Mouse (Mus musculus) ES-CJ7 (cell line): ENCODE measurements around the gene Adcy7.

Experiments
- DNase-seq: peaks from one replicate; pipeline ENCODE4 v3.0.0; 2011; ENCODE audit warnings: low read depth, low spot score

Adcy7 gene

DNA sequence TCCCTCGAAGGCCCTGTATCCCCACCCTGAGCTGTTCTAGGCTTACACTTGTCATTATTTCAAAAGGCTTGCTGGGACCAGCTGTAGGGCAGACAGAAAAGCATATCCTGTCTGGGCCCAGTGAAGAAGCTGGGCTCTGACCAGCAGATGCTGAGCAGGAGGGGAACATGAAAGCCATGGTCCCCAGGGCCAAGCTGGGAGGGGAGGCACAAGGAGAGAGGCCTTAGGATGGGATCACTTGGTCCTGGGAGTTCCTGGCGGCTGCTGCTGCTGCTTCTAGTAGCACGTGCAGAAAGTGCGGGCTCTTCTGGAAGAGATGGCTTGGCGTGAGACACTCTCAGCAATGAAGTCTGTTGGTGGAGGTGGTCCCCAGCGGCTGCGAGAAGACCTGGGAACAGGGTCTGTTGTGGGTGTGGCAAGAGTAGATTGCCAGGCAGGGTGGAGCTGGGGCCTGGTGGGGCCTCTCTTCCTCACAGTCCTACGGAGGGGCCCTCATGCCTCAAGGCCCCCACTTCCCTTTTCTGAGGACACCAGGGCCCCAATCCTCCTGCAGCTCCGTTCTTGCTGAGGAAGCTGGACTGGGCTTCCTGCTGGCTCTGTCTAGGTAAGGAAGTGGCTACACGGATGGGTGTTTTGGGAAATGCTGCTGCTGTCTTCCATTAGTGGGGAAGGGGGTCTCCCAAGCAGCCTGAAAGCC lies 27.9 kb downstream of the Adcy7 start:
- DNase-seq = no peak

DNA sequence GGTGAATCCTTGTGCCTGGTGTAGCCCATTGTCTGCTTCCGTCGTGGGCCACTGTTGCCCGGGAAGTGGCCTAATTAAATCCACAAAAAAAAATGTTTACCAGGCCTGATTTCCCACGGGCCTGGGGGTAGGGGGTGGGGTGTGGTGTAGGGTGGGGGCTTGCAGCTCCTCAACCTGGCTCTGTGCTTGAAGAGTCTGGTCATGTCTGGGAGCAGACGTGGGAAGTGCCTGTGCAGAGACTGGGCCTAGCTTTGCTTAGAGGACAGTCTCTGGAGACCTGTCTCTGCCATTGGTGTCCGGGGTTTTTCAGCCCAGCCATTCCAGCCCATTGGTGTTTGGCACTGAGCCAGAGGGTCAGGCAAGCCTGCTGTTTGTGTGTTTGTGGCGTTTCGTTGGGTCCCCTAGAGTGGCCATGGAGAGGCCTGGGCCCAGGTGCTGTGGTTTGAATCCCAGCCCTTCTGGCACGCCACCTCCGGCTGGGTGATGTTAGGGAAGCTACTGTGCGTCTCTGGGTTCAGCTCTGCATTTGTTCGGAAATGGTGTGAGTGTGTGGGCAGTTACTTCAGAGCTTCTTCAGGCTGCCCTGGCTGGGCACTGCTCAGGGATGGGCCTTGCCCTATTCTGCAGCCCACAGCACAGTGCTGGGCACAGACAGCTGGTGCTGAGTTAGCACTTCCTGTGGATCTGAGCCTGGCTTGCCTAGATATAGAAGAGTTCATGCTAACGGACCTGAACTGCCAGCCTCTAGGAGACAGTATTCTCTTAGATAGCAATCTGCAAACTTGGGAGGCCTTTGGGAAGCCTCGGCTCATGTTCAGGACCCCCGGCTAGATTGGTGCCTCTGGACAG lies 29.6 kb downstream of the Adcy7 start:
- DNase-seq = no peak

DNA sequence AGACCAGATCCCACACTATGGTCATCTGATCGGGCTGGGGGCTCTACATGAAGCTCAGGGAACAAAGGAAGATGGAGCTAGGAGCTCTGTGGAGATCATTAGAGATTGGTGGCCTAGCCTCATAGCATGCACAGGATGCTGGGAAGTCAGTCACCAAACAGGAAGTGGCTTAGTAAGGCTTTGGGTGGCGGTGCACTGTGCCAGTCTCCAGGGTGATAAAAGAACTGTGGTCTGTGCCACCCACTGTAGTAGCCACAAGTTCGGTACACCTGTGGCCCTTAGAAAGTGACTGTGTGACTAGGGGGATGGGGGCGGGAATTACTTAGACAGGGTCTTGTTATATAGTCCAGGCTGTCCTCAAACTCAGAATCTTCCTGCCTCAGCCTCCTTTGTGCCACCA lies 33.6 kb downstream of the Adcy7 start:
- no peak for DNase-seq

DNA sequence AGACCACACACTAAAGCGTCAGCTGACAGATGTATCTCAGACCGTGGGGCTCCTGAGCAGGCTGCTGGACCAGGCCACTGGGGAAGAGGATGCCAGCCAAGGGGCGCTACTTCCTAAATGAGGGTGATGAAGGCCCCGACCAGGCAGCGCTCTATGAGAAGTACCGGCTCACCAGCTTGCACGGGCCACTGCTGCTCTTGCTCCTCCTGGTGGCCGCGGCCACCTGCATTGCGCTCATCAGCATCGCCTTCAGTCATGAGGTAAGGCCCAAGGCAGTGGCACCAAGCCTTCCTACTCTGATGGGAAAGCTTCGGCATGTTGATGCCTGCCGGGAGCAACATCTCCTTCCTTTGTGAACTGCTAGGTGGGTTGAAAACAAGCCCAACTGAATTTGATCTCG lies 34.3 kb downstream of the Adcy7 start:
- peak; percentile 63 for DNase-seq

DNA sequence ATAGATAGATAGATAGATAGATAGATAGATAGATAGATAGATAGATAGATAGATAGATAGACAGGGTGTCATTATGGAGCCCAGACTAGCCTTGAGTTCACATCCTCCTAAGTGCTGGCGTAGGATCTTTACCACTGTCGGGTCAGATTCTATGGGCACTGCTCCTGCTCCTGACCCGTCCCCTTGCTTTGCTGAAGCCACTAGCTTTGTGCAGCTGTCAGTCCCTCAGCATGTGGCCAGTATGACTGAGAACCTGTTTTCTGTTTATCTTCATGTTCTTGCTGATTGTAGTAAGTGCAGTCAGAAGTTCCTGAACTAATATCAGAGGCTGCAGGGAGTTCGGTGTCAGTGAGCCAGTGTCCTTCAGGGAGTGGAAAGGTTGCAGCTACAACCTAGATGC lies 35.5 kb downstream of the Adcy7 start:
- DNase-seq = no peak

DNA sequence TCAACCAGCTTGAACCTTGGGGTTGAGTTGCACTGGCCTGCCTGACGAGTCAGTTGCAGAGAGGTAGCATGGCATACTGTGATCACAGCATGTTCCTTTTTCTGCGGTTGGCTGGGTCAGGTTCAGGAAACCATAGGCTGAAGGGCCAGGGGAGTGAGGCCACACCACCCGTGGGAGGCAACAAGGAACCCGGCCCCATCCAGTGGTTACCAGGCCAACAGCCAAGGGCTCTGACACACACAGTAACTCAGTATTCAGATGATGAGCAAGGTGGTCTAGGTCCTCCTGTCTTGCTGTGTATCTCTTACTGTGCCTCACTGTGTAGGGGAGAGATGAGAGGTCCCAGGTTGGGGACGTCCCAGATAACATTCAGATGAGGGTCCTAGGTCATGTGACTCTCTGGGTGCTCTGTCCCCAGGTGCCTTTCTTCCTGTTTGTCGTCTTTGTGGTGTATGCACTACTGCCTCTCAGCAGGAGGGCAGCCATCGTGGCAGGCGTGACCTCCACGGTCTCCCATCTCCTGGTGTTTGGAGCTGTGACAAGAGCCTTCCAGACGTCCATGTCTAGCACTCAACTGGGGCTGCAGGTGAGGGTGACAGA lies 37.2 kb downstream of the Adcy7 start:
- no peak for DNase-seq

DNA sequence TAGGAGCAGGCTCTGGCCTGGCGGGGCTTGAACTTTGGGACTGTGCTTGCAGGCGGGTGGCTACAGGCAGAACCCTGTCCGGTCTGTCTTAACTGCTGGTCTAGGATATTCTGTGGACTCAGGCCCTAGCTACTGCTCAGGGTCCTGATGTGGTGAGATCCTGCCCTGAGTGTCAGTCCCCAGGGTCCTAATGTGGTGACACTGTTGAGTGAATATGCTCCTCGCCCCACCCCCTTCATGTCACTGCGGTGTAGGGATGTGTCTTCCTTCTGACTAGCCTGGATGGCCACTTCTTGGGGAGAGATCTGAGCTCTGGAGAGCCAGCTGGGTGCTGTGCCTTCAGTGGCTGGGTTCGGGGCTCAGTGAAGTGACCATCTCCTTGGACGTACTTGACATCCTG lies 37.7 kb downstream of the Adcy7 start:
- no peak for DNase-seq

DNA sequence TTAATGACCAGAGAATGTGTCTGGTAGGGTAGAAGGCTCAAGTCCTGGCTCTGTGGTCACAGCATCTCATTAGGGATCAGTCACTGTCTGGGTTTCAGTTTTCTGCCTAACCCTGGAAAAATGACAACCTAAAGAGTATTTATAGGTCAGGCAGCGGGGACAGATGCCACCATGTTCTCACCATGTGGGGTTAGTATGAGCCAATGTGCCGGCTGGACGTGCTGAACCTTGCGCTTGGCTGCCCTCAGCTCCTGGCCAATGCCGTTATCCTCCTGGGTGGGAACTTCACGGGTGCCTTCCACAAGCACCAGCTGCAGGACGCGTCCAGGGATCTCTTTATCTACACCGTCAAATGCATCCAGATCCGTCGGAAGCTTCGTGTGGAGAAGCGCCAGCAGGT lies 38.1 kb downstream of the Adcy7 start:
- no peak for DNase-seq

DNA sequence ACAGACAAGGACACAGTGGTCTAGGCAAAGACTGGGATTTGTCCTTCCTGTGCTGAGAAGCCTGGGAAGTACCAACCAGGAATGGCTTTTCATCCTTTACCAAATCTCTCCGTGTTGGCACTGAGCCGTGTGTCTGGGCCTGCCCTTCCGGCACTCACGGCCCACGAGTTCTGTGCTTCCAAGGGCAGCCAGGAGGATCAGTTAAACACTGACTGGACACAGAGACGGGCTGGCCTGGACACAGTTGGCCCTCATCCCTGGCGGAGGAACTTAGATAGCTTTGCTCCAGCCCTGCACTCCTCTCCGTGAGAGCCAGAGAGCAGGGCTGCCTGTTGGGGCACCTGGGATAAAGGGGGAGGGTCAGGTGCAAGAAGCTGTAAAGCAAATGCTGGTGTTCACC lies 40.8 kb downstream of the Adcy7 start:
- no peak for DNase-seq

DNA sequence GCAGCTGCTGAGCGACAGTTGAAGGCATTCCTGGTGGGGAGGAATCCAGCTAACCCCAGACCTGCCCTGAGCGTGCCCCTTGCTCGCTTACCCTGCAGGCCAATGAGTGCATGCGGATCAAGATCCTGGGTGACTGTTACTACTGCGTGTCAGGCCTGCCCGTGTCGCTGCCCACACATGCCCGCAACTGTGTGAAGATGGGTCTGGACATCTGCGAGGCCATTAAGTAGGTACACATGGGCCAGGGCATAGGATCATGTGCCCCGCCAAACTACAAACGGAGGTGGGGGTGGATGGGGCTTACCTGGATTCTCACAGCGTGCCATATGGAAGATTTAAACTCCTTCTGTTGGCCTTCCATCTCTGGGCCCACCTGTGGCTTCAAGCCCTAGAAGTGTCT lies 41.8 kb downstream of the Adcy7 start:
- DNase-seq = no peak

DNA sequence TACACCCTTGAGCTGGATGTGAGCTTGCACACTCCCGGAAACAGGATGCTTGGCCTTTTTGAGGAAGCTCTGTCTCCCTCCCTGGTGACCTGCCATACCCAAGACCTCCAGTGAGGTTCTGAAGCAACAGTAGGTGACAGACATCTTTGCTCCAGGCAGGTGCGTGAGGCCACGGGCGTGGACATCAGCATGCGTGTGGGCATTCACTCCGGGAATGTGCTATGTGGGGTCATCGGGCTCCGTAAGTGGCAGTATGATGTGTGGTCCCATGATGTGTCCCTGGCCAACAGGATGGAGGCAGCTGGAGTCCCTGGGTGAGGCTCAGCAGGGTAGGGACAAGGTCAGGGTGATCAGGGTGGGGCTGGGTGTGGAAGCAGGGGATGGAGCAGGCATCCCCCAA lies 43.1 kb downstream of the Adcy7 start:
- no peak for DNase-seq

DNA sequence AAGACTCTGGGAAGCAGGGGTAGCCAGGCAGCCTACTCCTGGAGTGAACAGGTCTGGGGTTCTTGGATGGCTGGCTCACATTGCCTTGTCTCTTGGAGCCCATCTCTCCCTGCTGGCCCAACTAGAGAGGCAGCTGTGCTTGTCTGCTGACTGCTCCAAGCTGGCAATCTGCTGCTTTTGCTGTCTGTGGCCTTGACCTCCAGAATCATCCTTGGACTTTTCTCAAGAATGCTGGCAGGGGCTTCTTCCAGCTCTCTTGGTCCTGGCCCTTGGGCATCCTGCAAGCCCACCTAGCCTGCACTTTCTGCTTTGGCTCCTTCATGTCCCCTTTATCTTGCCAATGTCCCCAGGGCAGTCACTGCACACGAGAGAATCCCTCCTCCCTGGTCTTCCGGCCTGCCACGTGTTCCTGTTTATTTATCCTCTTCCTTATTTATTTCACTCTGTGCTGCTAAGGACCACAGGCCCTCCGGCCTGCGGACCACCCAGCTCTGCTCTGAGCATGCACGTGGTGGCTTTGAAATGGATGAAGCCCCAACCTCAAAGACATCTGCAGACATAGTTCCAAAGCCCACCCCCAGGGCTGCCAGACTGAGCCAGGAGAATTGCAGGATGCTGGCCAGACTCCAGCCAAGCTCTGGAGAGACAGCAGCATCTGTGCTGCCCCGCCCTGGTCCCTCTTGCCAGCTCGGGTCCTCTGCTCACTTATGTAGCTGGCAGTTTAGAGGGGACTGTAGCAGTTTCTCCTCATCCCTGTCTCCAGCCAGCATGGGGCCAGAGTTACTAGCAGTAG lies 44.1 kb downstream of the Adcy7 start:
- DNase-seq = no peak

DNA sequence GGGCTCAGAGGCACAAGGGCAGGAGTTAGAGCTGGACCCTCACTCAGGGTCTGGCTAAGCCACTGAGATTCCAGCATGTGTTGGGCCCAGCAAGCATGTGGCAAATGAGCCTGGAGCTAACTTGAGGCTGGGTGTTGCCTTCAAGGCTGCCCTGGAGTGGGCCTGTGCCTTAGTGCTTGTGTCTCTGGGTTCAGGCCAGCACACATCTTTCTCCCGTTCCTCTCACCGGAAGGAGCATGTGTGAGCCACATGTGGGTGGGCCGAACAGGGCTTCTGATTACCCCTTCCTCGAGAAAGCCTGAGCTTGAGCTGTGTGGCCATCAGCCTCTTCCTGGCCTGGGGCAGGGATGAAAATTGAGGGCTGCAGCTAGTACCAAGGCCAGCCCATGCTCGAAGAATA lies 45.1 kb downstream of the Adcy7 start:
- DNase-seq = no peak

DNA sequence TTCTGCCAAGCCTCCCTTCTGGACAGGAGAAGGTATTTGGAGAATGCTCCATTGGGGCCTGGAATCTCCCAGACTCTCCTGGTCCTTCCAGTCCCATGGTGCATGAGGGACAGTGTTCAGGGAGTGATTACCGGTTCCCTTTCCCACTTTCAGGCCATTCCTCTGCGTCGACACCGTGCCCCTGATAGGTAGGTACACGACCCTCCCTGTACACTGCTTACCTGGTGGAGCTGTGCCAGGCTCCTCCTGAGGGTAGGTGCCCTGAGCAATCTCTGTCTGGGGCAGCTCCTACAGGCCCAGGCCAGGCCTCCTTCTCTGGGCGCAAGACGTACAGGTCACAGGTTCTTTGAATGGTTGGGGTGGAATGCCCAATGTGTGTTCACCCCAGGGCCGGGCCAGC lies 45.9 kb downstream of the Adcy7 start:
- no peak for DNase-seq

DNA sequence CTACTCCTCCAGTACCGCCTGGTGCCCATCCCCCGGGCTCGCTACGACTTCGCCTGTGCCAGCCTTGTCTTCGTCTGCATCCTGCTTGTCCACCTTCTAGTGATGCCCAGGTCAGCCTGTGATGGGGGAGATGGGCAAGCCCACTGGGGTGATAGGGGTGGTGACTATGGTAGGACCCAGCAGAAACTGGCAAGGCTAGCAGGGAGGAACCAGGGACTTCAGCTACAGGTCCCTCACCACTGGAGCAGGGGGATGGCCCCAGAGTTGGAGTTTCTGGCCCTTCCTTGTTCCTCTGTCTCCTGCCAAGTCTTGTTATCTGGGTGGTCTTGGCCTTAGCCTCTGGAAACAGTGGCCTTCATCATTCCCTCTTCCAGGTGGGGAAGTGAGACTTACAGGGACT lies 47.9 kb downstream of the Adcy7 start:
- no peak for DNase-seq

DNA sequence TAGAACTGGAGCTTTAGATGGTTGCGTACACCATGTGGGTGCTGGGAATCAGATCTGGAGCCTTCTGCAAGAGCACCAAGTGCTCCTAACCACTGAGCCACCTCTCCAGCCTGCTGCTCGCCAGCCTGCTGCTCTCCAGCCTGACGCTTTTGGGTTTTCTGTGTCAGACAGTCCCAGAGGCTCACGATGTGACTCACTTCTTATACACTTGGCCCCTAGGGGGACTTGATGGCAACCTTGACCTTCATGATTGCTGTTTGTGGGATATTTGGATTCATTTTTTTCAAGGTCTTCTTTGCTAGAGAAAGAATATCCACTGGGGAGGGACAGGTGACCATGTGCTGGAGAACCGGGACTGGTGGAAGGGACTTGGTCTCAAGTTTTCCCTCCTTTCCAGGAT lies 49.2 kb downstream of the Adcy7 start:
- DNase-seq = no peak

DNA sequence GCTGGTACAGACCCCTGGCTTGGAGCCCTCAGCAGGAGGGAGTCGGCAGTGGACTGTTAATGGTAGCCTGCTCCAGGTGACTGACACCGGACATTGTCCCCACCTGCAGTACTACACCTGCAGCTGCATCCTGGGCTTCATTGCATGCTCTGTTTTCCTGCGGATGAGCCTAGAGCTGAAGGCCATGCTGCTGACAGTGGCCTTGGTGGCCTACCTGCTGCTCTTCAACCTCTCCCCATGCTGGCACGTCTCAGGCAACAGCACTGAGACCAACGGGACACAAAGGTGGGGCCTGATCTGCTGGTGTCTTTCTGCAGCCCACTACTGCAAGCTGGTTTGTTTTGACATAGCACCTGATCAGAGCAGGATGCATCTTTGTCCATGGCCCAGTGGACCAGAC lies 51.3 kb downstream of the Adcy7 start:
- no peak for DNase-seq

DNA sequence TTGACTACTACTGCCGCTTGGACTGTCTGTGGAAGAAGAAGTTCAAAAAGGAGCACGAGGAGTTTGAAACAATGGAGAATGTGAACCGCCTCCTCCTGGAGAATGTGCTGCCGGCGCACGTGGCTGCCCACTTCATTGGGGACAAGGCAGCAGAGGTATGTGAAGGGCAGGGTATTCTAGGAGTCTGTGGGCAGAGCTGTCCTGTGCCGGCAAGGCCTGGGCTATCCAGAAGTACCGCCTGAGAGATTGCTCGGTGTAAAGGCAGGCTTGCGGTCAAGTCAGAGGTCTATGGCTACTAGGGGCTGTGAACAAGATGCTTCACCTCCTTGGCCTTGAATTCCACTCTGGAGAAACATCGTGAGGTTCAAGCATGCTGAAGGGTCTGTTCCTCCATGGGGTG lies 52.6 kb downstream of the Adcy7 start:
- no peak for DNase-seq

DNA sequence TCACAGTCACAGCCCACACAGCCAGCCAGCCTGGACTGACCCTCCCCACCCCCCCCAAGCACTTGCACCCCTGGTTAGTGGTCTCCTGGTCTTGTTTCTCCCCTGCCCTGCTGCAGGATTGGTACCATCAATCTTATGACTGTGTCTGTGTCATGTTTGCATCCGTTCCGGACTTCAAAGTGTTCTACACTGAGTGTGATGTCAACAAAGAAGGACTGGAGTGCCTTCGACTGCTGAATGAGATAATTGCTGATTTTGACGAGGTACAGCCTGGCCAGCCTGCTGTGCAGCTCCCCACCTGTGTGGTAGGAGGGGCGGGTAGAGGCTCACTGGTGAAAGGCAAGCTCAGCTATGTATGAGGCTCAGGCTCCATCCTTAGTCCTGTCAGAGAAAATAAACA lies 53.0 kb downstream of the Adcy7 start:
- DNase-seq = no peak

DNA sequence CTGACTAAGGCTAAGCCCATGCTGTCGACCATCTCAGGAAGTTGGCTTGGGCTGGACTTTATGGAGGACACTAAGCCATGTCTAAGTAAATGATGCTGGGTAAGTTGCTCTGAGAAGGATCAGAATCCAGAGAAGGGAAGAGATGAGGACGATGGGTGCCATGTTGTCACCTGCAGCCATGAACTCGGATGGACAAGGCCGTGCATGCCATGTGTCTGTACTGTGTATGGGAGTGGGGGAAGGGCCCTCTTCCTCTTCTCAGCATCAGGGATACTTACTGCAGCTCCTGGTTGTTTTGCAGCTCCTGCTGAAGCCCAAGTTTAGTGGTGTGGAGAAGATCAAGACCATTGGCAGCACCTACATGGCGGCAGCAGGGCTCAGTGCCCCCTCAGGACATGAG lies 53.6 kb downstream of the Adcy7 start:
- DNase-seq = no peak

DNA sequence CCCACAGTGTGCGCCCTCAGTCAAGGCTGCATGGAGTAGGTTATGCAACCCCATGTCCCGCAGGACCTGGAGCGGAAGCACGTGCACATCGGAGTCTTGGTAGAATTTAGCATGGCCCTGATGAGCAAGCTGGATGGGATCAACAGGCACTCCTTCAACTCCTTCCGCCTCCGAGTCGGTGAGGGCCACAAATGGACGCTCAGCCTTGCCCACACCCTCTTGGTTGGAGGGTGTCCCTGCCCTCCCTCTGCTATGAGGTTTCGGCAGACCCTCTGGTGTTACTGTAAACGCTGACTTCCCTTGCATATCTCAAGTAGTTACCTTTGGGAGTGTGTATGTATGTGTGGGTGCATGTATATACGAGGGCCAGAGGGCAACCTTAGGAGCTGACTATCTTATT lies 54.1 kb downstream of the Adcy7 start:
- no peak for DNase-seq

DNA sequence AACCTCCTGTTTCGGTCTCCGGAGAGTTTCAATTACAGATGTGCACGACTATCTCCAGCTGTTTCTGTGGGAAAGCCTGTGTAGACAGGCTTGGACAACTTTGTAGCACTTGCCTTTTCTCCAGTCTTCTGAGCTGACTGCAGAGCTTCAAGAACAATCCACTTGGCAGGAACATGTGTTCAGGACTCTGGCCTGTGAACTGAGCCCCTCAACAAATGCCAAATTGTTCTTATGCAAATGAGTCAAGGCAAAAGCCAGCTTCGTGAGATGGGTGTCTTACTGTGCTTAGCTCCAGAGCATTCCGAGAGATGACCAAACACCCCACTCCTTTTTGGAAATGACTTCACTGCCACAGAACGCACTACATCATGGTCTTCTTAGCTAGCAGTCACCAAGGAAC lies 56.5 kb downstream of the Adcy7 start:
- DNase-seq = no peak
